Mouse (Mus musculus) thymus, postnatal 0 days (tissue): ENCODE data around the gene Ppp1r3f. TPM values are rescaled to one million over a fixed set of nuclear protein-coding genes. Genes with fewer than 3 reads are reported as not detected.

Experiments used
- DNase-seq: peaks from one replicate; pipeline ENCODE4 v3.0.0-alpha.2; 2015; ENCODE audit warnings: low spot score
- polyA plus RNA-seq: library from polyadenylated mRNA; unstranded; fragments of >200 nt; fragmentation: Nextera tagmentation; extraction: Ambion mirVana; gene quantifications from 2 replicates; pipeline ENCODE4 v1.2.1, GENCODE M21; 2015

Ppp1r3f gene
- 0.73 TPM in 2 replicates for polyA plus RNA-seq

DNA sequence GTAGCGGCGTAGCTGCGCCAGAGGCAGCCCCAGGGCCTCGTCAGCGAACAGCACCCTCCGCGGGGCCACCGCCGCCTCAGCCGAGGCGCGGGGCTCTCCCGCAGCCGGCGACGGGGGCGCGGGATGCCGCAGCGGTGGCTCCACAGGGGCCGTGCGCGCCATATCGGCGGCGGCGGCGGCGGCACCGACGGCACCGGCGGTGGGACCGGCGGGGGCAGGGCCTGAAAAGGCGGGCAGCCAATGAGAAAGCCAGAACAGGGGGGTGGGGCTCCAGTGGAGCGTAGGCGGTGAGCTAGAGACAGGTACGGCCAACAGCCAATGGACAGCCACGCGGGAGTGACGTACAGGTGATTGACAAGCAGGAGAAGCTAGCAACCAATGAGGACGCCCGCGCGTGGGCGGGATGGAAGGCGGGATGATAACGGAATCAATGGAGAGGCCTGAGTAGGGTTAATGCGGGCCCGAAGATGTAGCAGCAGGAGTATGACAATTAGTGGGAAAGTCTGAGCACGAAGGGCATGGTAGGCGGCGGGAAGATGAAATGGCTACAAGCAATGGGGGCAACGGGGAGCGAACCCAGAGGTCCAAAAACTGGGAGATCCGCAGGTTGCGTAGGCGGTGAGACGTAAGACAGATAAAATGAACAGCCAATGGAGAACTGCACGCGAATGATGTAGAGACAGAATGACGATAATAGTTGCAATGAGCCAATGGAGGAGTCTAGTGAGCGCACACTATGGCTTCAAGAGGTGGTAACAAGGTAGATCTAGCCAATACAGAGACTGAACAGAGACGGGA lies at the start of gene Ppp1r3f:
Ppp1r3f (minus strand) TSS at position 197 of the 798 bp plus-strand sequence.
- DNase-seq: peak; percentile 91

- no peak for DNase-seq
Measured at GRCm38 (mm10) chrX:7617889-7618551, 43.9 kb upstream of the Ppp1r3f start.

DNA sequence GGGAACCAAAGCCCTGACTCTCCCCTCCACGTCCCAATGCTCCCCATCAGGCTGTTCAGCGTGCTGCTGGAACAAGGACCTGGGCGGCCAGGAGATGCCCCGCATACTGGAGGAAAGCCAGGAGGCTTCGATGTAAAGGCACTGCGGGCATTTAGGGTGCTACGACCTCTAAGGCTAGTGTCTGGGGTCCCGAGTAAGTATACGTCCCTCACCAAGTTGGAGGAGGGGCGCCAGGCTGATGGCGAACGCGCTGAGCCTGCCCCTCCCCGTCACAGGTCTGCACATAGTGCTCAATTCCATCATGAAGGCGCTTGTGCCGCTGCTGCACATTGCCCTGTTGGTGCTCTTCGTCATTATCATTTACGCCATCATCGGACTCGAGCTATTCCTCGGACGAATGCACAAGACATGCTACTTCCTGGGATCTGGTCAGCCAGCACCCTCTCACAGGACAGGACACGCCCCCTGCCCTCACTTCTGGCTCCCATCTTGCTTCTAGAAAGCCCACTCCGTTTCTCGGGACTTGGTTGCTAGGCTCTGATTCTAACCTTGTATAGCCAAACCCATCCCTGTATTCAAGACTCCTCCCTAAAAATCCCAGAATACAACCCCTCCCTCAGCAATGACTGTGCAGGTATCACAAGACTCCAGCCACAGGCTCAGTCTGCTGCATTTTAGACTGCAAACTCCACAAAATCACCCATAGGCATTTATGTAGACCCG lies 36.6 kb upstream of the Ppp1r3f start:
- no peak for DNase-seq

DNA sequence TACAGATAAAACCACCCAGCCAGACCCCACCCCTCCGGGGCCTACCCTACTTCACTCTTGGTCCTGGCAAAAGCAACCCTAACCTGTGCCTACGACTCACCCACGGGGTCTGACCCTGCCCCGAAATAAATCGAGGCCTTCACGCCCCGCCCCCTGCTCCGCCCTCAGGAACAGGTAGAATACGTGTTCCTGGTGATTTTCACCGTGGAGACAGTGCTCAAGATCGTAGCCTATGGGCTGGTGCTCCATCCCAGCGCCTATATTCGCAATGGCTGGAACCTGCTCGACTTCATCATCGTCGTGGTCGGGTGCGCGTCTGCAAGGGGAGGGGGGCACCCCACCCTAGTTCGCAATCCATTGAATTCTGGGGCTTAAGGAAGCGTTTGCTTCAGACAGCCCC lies 36.0 kb upstream of the Ppp1r3f start:
- no peak for DNase-seq

- no peak for DNase-seq
Measured at GRCm38 (mm10) chrX:7606783-7607182, 32.7 kb upstream of the Ppp1r3f start, which contains the start of gene Cacna1f. Gene Cacna1f (plus strand): TSS chrX:7607083.

- DNase-seq: no peak
Measured at GRCm38 (mm10) chrX:7605575-7605941, 31.5 kb upstream of the Ppp1r3f start.

- DNase-seq: peak; percentile 76
Measured at GRCm38 (mm10) chrX:7604879-7605574, 30.9 kb upstream of the Ppp1r3f start, which contains the start of gene Ccdc22. Gene Ccdc22 (minus strand): TSS chrX:7605517.

DNA sequence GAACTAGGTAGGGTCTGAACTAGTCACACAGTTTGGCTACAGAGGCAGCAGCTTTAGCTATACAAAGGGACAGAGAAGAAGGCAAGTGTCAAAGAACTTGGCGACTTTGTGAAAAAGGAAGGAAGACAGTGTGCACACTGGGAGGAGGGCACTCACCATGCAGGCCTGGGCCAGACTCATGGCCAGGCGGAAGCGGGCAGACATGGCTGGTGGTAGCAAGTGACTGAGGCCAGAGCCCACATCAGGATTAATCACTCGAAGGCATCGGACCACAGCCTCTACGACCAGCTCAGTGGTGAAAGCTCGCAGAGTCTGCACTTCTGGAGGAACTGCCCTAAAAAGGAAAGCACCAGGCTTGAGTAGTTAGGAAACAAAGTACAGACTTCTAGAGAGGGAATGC lies 29.9 kb upstream of the Ppp1r3f start:
- no peak for DNase-seq

- no peak for DNase-seq
Measured at GRCm38 (mm10) chrX:7595371-7595770, 21.3 kb upstream of the Ppp1r3f start.

DNA sequence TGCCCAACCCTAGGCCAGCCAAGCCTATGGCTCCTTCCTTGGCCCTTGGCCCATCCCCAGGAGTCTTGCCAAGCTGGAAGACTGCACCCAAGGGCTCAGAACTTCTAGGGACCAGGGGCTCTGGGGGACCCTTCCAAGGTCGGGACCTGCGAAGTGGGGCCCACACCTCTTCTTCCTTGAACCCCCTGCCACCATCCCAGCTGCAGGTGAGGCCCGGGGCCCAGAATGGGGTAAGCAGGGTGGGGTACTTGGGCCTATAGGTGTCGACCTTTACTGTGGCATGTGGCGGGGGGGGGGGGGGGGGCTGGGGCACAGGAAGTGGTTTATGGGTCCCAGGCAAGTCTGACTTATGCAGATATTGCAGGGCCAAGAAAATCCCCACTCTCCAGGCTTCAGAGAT lies 12.3 kb upstream of the Ppp1r3f start:
- peak; percentile 21 for DNase-seq

DNA sequence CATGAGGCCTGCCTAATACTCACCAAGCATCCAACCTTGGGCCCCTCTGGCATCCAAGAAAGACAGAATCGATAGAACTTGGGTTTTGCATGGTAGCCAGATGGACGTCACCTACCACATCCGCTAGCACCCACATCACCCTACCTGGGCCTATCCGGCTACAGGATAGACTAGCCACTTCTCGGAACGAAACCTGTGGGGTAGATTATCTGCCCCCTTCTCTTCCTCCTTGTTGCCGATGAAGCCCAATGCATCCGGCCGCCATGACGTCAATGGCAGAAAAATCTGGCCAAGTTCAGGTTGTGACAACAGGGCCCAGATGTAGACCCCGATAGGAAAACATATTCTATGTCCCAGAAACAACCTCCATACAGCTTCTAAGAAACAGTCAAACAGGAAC lies 9.8 kb upstream of the Ppp1r3f start:
- no peak for DNase-seq

DNA sequence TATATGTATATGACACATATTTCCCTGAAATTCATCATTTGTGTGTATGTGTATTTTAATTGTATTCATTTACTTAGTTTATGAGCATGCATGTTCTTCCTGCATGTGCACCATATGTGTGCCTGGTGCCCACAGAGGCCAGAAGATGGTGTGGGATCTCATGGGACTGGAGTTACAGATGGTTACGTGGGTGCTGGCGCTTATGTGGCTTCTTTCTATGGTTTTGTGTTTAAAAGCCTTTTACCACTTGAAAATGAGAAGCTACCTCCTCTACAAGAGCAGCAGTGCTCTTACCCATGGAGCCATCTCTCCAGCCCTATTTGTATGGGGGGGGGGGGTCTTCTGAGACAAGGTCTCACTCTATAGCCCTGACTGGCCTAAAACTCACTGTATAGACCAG lies 7.1 kb upstream of the Ppp1r3f start:
- no peak for DNase-seq

- DNase-seq: no peak
Measured at GRCm38 (mm10) chrX:7574885-7575231, 775 bp upstream of the Ppp1r3f start.

DNA sequence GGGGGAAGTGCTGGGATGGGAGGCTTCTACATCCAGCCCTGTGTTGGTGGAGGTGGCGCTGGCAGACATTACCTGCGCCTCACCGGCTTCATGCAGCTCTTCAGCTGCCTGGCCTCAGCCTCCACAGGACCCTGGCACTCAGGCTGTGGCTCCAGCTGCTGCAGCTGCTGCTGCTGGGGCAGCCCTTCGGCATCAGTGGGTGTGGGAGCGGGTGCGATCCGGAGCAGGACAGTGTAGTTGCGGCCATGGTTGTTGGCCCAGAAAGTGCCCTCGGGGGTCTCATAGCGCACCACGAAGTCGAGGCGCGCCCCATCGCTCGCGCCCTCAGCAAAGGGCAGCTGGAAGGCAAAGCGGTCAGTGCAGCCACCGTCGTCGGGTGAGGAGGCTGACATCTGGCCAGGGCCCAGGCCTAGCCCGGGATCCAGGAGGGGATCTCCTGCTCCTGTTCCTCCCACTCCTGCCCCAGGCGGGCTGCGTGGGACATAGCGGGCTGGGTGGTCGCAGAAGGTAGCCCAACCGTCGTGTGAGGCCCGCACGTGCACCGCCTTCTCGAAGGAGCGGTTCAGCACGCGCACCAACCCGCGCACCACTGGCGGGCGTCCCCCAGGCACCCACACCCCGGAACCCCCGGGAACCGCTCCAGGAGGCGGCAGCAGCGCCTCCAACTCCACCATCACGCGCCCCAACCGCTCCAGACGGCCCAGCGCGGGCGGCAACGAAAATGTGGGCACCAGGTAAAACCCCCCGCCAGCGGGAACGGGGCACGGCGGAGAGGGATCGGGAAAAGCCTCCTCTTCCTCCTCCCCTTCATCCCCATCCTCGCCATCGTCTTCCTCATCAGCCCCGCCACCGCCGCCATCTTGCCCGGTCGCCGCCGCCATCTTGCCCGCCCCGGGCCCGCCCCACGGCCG lies 652 bp downstream of the Ppp1r3f start, which contains the start of gene Foxp3:
Foxp3 (plus strand) TSS at position 469 of the 911 bp plus-strand sequence.
- DNase-seq: no peak

GRCm38 (mm10) chrX:7572466-7572865 lies 1.6 kb downstream of the Ppp1r3f start:
- DNase-seq: peak; percentile 31

- DNase-seq: no peak
Measured at GRCm38 (mm10) chrX:7571565-7572136, 2.4 kb downstream of the Ppp1r3f start.

DNA sequence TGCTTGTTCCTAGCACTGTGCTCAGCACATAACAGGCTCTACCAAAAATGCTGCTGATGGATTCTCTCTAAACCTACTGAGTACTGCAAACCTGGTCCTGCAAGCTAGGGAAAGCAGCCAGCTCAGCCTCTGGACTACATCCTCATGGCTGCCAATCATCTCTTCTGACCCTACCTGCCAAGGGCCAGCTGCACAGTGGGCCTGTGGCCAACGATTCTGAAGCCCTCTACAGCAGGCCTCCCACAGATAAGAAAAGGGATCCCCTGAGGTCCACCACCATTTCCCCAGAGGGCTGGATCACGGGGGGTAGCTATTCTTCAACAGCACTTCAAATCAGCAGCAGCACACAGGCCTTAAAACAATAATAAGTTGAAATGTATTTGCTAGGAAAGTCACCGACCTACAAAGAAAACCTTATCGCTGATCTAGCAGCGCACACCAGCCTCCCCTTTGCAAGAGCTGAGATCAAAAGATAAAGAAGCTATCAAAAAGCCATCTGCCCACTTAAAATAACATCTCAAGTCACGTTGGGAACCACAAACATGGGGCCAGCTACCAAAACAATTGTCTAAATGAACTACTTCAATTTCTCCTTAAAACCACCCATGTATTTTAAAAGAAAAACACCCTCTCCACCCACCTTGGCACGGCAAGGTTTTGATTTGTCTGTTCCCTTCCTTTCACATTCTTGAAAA lies 3.5 kb downstream of the Ppp1r3f start:
- peak; percentile 7 for DNase-seq

DNA sequence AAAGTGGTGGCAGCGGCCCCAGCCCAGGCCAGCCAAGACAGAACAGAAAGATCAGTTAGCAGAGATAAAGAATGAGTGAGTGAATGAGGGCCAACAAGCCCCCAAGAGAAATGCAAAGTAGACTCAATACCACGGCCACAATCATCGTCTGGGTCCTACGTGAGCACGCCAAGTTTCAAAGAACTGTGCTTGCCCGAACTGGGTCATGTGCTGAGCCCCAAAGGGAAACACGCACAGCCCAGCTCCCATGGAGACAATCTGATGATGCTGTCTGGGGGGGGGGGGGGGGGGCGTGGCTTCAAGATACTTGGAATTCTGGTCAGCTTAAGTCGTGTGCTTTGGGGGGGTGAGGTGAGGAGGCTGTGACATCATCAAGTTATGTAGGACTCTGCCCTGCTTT lies 6.6 kb downstream of the Ppp1r3f start:
- no peak for DNase-seq

- DNase-seq: peak; percentile 3
Measured at GRCm38 (mm10) chrX:7566352-7566751, 7.7 kb downstream of the Ppp1r3f start.
